Mouse (Mus musculus) cerebellum, postnatal 36 days (tissue): ENCODE data around the gene Apoa2.

ENCODE experiments used
- DNase-seq, 2 experiments: peaks; one replicate each; pipeline ENCODE4 v3.0.0; 2021 to 2022; ENCODE audit warnings: mixed read lengths in 2 of 2

Gene Apoa2

DNA sequence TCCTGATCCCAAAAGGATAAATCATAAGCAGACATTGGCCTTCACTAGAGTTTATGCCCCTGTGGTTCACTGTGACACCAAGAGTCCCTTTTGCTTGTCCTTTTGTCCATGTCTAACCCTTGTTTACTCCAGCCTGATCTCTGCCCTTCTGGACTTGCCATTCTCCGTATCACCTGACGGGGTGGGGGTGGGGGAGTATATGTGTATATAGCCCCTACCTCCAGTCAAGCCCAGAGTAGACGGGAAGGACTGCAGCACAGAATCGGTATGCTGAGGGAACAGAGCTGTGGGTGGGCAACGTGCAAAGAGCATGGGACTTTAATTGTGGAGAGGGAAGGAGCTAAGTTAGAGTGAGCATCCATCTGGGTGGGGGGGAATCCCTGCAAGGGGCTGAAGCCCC, at the start of gene Apoa2:
Apoa2 (plus strand) TSS at position 198 of the 400 bp plus-strand sequence.
- DNase-seq: no peak

DNA sequence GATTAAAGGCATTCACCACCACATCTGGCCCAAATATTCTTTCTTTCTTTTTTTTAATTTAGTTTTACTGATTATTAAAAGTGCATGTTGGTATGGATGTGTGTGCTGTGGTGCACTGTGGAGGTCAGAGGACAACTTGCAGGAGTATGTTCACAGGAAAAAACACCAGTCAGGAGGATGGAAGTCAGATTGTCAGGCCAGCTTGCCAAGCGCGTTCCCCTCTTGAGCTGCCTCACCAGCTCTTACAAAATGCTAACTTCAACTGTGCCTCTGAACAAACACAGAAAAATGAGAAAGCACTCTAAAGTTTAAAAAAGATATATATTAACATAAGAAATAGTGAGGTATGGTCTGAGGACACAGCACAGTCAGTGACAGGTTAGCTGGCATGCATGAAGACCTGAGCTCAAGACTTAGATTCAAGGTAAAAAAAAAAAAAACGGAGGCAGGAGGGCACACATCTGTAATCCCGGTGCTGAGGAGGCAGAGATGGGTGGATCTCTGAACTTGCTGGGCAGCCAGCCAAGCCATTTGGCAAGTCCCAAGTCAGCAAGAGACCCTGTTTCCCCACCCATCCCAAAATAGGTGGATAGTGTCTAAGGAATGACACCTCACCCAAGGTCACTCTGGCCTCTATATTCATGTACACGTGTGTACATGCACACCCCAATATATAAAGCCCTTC, 45.2 kb upstream of the Apoa2 start:
- no peak for DNase-seq

DNA sequence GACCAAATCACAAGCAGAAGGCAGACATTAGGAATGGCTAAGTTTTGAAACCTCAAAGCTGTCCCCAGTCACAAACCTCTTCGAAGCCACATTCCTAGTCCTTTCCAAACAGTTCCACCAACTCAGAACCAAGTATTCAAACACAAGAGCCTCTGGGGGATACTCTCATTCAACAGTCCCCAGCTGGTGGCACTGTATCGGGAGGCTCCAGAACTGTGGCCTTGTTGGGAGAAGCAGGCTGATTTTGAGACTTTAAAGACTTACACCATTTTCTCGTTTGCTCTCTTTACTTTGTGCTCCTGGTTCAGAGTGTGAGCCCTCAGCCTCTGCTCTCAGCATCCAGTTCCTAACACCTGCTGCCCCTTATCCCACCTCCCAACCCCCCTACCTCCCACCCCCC, 41.8 kb upstream of the Apoa2 start:
- DNase-seq: no peak

DNA sequence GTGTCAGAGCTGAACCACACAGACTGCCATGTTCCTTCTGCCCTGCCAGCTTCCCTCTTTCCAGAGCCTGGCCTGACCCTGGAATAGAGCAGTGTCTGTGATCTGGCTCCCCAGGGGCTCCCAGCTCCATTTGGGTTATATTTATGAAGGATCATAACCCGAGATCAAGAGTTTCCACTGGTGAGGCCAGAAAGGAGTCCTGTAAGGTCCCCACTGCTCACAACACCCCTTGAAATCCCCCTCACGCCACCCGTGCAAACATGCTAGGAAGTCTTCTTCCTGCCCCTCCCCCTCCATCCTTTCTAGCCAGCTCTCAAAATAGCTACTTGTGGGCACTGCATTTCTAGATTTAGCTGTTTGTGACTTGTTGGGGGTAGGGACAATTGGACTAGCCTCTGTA, 41.2 kb upstream of the Apoa2 start:
- no peak for DNase-seq

DNA sequence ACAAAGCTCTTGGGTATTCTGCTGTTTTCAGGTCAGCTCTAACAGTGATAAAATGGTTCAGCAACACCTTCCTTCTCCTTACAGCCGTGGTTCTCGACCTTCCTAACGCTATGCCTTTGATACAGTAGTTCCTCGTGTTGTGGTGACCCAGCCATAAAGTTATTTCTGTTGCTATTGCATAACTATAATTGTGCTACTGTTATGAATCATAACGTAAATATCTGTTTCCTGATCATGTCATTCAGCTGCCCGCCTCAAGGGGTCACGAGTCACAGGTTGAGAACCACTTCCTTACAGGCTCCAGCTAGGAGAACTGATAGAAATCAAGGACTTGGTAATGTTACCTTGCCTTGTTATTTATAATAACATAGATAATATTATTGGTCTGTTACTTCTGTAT, 40.5 kb upstream of the Apoa2 start:
- no peak for DNase-seq

DNA sequence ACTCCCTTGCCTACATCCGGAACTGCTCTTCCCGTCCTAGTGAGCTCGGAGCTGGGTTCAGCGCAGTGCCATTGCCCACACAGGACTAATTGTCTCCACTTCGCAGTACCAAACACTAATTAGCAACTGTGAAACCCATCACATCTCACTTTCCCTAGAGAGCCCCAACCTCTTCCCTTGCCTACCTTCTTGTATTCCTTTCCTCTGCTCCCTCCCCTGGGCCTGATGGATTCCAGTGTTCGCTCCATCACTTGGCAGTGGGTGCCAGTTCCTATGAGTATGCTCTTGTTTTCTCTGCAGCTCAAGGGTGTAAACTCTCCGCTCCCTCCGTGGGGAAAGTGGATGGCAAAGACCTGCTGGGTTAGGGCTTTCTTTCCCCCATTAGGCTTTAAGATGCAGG, 39.2 kb upstream of the Apoa2 start:
- no peak for DNase-seq

DNA sequence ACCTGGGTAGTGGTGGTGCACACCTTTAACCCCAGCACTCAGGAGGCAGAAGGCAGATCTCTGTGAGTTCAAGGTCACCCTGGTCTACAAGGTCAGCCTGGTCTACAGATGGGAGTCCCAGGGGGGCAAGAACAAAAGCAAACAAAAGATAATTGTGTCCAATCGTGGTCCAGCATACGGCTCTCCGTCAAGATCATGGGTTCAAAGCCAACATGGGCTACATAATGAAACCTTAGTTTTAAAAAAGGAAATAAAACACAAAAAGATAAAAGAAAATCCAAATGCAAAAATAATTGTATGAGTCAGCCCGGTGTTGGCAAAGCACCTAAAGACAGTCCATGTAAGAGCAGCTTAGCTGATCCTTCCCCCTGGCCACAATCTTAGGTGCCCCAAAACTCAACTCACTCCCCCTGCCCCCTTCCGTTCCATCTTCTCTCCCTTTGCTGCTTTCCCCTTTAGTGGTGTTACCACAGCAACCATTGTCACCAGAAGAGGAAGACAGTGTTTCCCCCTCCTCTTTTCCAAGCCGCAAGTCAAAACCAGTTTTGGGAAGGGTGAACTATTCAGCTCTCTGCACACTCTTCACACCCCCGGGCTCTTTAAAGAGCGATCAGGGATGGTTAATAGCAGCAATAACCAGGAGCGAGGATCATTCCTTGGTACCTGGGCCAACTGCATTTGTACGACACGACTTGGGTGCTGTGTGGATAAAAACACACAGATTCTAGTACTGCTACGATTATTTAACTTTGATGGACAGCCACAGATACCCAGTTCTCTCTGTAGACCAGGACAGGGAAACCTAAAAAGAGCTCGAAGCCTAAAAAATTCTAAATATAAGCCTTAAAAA, 36.8 kb upstream of the Apoa2 start:
- DNase-seq: no peak

DNA sequence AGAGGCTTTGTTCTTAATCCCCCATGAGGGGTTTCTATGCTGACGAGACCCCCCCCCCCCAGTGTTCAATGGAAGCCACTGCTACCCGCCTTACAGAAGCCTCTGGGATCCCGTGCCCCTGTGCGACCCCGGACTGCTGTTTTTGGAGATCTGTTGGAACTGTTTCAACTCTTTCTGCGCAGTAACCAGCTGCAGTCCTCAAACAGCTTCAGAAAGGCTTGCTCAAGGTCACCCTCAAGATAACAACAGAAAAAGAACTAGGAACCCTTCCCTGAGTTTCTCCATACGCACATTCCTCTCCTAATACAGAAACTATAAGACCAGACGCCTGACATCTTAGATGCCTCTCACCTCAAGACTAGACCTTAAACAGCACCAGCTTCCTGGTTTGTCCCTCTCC, 35.8 kb upstream of the Apoa2 start:
- DNase-seq: no peak

DNA sequence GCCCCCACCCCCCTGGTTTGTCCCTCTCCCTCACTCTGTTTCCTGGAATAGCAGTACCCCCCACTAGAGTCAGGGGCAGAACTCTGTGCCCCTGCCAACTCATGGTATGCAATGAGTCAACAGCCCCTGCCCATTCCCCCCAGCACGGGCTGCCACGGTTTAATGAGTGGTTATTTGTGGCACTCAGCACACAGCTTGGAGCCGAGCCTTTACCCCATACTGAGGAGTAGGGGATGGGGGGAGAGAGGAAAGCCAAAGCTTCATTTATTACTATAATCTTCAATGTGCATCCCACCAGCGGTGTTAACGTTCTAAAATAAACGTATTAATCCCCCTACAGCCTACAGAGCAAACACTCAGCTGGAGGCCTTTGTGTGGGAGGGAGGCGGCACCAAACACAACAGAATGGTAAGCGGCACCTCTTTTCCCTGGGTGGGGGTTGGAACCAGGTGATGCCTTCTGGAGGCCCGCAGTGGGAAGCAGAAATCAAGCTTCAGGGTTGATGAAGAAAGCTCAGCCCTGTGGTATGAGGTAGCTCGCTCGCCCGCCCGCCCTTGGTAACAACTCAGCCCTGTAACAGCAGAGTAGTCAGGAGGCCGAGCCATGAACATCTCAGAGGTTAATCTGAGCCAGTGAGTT, 35.3 kb upstream of the Apoa2 start:
- DNase-seq: no peak

DNA sequence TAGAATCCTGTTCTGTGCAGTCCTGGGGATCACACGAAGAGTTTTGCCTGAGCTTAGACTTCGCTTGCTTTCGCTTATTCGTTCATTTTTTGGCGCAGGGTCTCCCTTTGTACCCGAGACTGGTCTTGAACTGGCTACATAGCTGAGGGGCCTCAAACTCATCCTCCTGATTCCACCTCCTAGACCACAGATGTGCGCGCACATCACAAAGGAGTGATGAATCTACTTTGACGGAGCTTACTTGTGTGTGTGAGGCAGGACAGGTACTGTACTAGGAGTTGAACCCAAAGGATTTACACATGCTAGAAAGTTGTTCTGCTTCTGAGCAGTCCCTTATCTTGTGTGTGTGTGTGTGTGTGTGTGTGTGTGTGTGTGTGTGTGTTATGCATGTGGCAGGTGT, 34.0 kb upstream of the Apoa2 start:
- DNase-seq: no peak

DNA sequence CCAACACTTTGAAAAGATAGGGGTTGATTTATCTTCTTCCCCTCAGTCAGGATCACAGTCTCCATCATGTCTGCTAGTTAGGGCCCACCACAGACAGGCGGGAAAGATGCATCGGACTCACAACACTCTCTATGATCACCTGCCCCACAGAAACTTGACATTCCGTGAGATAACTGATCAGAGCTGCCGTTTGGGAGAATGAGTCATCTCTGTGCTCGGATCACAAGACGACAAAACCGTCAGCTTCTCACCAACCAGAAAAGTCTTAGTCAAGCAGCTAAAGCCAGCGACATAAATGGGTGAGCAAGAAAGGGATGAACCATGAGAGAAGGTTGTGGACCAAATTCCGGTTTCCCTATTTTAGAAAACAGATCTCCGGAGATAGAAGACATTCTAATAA, 32.6 kb upstream of the Apoa2 start:
- DNase-seq: no peak

DNA sequence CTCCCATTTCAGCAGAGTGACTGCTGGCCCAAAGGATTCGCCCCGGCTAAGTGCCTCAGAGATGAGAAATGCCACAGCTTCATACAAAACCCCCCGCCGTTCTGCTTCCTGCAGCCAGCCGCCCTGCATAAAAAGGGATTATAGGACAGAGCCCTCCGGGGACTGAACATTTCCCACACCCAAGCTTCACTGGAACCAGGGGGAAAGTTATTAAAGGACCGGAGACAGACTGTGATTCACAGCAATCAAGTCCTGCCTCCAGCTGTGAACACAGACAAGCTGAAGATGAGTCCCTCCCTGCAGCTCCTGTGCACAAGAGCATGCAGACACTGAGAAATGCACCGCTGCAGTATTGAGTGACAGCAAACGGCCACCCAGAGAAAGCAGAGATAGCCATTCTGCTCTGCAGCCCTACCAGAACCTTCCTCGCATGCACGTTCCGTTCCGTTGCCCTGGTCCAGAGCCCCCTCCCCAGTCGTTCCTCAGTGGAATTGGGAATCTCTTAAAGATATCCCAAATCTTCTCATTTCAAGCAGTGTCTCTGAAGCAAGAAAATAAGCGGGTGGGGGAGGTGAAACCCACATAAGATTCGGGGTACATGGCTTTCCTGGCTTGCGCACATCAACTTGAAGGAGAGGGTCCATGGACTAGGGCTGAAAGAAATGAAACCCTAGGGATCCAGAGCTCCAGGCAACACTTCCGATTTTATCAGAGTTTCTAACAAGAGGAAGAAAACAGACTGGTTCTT, 31.6 kb upstream of the Apoa2 start:
- no peak for DNase-seq

DNA sequence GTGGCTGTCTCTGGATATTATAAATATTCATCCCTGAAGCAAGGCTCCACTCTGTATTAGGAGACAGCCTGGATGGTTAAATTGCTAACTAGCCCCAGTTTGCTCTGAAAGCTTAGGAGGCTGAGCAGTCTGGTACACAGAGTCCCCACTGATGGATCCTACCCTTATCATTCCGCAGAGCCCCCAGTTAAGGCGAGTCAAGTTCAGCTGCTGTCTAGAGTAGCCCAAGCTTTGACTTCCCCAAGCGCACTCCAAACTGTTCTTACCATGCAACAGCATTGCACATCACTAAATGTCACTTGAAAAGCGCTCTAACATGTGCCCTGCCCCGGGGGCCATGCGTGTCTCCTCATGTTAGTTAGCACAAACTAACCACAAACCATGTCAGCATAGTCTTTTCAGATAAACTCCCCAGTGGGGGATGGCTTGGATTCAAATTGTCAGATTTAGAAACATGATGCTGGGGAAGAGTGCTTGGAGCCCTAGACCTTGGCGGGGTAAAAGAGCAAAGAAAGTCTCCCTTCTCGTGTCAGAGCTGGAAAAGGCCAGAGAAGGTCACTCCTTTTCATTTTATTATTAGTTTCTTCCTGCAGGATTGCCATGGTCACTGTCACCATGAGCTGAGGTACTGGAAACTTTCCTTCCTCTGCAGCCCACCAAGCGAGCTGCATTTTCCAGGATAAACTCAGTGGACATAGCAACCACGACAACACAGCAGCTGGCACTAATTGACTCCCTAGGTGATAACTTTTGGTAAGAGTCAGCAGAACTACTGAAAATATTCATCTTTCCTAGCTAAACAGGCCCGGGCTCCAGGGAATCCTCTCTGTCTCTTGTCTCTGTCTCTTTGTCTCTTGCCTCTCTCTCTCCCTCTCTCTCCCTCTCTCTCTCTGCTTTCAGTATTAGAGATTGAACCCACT, 30.7 kb upstream of the Apoa2 start:
- DNase-seq: no peak

DNA sequence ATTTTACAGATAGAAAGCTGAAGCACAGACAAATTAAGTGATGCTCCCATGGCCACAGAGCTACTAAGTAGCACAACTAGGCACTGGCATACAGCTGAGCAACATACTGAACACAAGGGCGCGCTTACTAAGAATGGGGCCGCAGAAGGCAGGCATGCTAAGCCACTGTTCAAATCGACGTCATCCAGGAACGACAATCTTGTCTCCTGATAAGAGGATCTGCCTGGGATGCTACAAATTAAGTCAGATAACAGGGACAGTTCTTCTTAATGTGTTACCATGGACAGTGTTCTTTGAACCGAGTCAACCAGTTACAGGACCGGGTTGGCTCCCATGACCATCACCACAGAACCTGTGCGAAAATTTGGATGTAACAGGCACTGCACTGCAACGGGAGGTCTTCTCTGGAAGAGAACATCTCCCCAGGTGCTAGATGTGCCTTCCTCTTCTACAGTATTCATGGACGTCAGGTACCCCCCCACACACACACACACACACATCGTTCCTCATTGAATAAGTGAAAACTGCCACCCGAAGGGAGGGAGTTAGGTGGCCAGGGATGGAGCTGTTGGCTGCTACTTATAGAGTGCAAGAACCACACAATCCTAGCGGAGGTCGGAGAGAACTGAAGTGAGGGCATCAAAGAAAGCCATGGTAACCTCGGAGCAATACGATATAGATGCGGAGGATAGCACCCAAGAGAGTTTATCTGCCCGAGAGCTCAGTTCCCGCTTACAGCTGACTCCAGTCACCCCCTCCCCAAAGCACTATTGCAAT, 29.6 kb upstream of the Apoa2 start:
- DNase-seq: no peak

DNA sequence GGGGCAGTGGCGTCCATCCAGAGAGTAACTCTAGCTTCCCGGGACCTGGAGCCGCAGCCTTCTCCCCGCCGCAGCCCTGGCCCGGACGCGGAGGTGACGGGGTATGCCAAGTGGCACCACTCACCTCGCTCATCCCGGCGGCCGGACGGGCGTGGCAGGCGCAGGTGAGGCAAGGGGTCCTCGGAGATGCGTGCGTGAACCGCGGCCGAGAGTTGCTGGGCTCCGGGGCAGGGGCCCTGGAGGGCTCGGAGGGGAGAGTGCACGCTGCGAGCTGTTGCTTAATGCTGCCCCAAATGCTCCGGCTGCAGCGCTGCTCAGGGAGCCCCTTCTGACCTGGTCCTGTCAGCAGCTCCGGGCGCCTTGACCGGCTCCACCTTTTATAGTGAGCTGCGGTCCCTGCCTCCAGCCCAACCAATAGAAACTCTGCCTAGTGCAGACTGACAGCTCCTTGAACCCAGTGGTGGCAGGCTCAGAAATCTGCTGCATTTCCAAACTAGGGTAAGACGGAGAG, 28.9 kb upstream of the Apoa2 start, which contains the start of gene Pcp4l1:
Pcp4l1 (minus strand) TSS at position 382 of the 511 bp plus-strand sequence.
- DNase-seq: peak; percentile 54 to 58

DNA sequence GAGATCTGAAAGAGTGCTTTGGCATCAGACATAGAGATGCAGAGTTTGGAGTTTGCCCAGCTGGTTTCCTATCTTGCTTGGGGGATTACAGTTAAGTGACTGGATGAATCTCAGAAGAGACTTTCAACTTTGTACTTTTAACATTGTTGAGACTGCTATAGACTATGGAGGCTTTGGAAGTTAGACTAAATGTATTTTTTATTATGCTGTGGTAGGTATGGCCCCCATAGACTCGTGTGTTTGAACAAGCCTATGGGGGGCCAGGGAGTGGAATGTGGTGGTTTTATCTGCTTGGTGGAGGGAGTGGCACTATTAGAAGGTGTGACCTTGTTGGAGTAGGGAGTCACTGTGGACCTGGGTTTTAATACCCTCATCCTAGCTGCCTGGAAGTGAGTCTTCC, 25.3 kb upstream of the Apoa2 start:
- DNase-seq: no peak

DNA sequence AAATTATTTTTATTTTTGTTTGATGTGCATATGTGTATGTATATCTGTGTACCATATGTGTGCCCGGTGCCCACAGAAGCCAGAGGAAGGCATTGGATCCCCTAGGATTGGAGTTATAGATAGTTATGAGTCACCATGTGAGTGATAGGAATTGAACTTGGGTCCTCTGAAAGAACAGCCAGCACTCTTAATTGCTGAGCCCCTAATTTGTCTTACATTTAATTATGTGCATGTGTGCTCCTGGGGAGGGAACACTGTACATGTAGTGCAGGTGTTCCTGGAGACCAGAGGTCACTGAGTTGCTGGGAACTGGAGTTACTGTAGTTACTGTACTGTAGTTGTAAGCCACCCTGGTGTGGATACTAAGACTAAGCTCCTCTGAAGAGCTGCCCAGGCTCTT, 24.1 kb upstream of the Apoa2 start:
- no peak for DNase-seq

DNA sequence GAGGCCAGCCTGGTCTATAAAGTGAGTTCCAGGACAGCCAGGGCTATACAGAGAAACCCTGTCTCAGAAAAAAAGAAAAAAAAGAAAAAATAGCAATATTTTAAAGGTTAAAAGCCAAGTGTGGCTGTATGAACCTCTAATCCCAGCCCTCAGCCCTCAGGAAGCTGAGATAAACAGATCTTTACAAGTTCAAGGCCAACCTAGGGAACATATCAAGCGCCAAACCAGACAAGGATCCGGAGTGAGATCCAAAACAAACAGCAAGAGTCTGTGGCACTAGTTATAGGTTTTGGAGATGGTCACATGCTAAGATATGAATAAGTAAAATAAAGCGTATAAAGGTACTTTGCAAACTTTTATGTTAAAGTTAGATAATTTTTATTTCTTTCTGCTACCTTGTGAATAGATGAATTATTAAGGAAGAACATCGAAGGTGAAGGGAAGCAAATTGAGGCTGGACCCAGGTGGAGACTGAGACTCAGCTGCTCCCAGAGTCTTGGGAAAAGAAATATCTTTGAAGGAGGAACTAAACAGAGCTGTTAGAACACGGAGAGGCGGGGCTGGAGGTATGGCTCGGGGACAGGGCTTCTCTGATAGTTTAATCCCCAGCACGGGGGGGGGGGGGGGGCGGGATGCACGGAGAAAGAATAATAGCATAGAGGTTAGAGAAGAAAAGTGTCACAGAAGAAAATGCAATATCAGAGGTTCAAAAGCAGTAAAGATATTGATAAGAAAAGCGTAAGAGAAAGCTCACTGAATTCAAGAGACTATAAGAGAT, 21.2 kb upstream of the Apoa2 start:
- DNase-seq: no peak

DNA sequence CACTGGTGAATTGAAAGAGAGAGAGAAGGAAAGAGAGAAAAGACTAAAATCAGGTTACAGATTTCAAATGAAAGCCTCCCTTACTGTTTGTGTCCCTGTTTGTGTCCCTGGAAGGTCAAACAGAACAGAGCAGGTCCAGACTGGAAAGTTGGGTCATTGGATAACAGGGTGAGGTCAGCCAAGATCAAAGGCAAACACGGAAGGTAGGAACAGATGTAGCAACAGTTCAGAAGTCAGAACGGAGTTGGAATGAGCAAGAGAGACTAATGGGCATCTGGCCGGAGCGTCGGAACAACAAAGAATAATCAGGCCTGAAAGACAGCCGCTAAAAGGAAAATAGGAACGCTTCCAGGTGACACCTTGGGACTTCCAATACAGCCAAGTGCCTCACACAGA, 20.6 kb upstream of the Apoa2 start:
- DNase-seq: no peak
